Mouse (Mus musculus): ENCODE results near the gene Myh3.

- no peak for TF ChIP-seq POLR2A (IDR thresholded peaks at IDR 0.05; ENCODE audit: borderline replicate concordance, insufficient read depth, low read length)
- TF ChIP-seq CTCF (IDR thresholded peaks at IDR 0.05; ENCODE audit: borderline replicate concordance, insufficient read depth, low read depth, low read length) = peak; percentile 62; the same call in 1 of the 2 replicates
Measured at GRCm38 (mm10) chr11:67112019-67112850, 34.1 kb downstream of the Myh3 start.

Measured in cerebellum, adult 2 months (tissue).